Mouse (Mus musculus): ENCODE results near the gene Ipo4. TPM values are rescaled to one million over a fixed set of nuclear protein-coding genes. Genes with fewer than 3 reads are reported as not detected.

Gene Ipo4
- polyA plus RNA-seq, 2 experiments from 2014 or later, result 33.4 to 42.0 TPM

- ATAC-seq, result peak; percentile 80
Measured at GRCm38 (mm10) chr14:55629312-55629711, 6.4 kb downstream of the Ipo4 start.

GRCm38 (mm10) chr14:55628077-55628827 lies 7.5 kb downstream of the Ipo4 start:
- no peak for ATAC-seq

- ATAC-seq, result peak; percentile 27
Measured at GRCm38 (mm10) chr14:55618486-55619195, 17.1 kb downstream of the Ipo4 start.

- peak; percentile 92 for ATAC-seq
Measured at GRCm38 (mm10) chr14:55617822-55618221, 17.9 kb downstream of the Ipo4 start, which contains the start of gene Rec8. Gene Rec8 (plus strand): TSS chr14:55618037.

- ATAC-seq, result no peak
Measured at GRCm38 (mm10) chr14:55616844-55617243, 18.9 kb downstream of the Ipo4 start.

- ATAC-seq, result no peak
Measured at GRCm38 (mm10) chr14:55615876-55616275, 19.9 kb downstream of the Ipo4 start.

GRCm38 (mm10) chr14:55614565-55615178 lies 21.1 kb downstream of the Ipo4 start:
- no peak for ATAC-seq

GRCm38 (mm10) chr14:55613346-55613745 lies 22.4 kb downstream of the Ipo4 start:
- ATAC-seq, result no peak

GRCm38 (mm10) chr14:55608339-55608738 lies 27.4 kb downstream of the Ipo4 start:
- no peak for ATAC-seq

GRCm38 (mm10) chr14:55605743-55606459 lies 29.9 kb downstream of the Ipo4 start:
- ATAC-seq, result no peak

- no peak for ATAC-seq
Measured at GRCm38 (mm10) chr14:55604823-55605222, 30.9 kb downstream of the Ipo4 start.

- ATAC-seq, result peak; percentile 96
Measured at GRCm38 (mm10) chr14:55603633-55604576, 31.9 kb downstream of the Ipo4 start.

GRCm38 (mm10) chr14:55603271-55603632 lies 32.5 kb downstream of the Ipo4 start, which contains the start of gene Irf9:
Gene Irf9 (plus strand): TSS chr14:55603571.
- ATAC-seq, result no peak

- ATAC-seq, result no peak
Measured at GRCm38 (mm10) chr14:55598521-55599390, 37.0 kb downstream of the Ipo4 start.

- no peak for ATAC-seq
Measured at GRCm38 (mm10) chr14:55596036-55596690, 39.6 kb downstream of the Ipo4 start.

- no peak for ATAC-seq
Measured at GRCm38 (mm10) chr14:55592226-55592625, 43.5 kb downstream of the Ipo4 start.

- peak; percentile 76 for ATAC-seq
Measured at GRCm38 (mm10) chr14:55591331-55591891, 44.3 kb downstream of the Ipo4 start, which contains the start of gene Rnf31. Gene Rnf31 (plus strand): TSS chr14:55591708.

- ATAC-seq, result peak; percentile 60
Measured at GRCm38 (mm10) chr14:55590748-55591330, 44.9 kb downstream of the Ipo4 start, which contains the start of gene Psme2. Gene Psme2 (minus strand): TSS chr14:55591113.
